Mouse (Mus musculus) heart, embryonic 14.5 days (tissue): ENCODE results near the gene Hspb3. TPM values are rescaled to one million over a fixed set of nuclear protein-coding genes. Genes with fewer than 3 reads are reported as not detected.
A peak's percentile ranks its signal among the peaks of the same experiment; 100 is the strongest.

Source experiments
- ATAC-seq: fragments of 200-750 bp; cut with Nextera tagmentation; 2 replicates; pipeline ENCODE4 v1.8.0; 2017; ENCODE audit warnings: low read depth, moderate TSS enrichment; ENCODE audit not compliant: insufficient number of reproducible peaks, insufficient read depth, low FRiP score
- H3K27ac ChIP-seq, 2 experiments: fragments of 200-500 bp in 1 of 2; fragments of 300-500 bp in 1 of 2; sonication (generic) in 1 of 2; replicated peaks in 1 of 2; 2 replicates each; pipeline ENCODE4 v1.5.1; 2012 to 2014; ENCODE audit warnings: low read depth in 2 of 2, low read length in 2 of 2, control low read depth in 1 of 2, mild to moderate bottlenecking in 1 of 2, mixed read lengths in 1 of 2; ENCODE audit not compliant: control insufficient read depth in 1 of 2, insufficient read depth in 1 of 2
- H3K27me3 ChIP-seq: fragments of 300-500 bp; sonication (generic); 2 replicates; pipeline ENCODE4 v1.6.1; 2014; ENCODE audit warnings: mild to moderate bottlenecking, low read length, control low read depth; ENCODE audit not compliant: control insufficient read depth, insufficient read depth
- H3K36me3 ChIP-seq: fragments of 300-500 bp; sonication (generic); 2 replicates; pipeline ENCODE4 v1.6.1; 2014; ENCODE audit warnings: mild to moderate bottlenecking, control low read depth, low read length, mixed read lengths; ENCODE audit not compliant: control insufficient read depth, insufficient read depth
- H3K4me1 ChIP-seq, 2 experiments: fragments of 200-500 bp in 1 of 2; fragments of 300-500 bp in 1 of 2; sonication (generic) in 1 of 2; 2 replicates each; pipeline ENCODE4 v1.6.1; 2012 to 2014; ENCODE audit warnings: low read length in 2 of 2, control low read depth in 1 of 2, mixed read lengths in 1 of 2; ENCODE audit not compliant: control insufficient read depth in 2 of 2, insufficient read depth in 2 of 2
- H3K4me2 ChIP-seq: fragments of 300-500 bp; sonication (generic); 2 replicates; pipeline ENCODE4 v1.6.1; 2014; ENCODE audit warnings: mild to moderate bottlenecking, low read length
- H3K4me3 ChIP-seq, 2 experiments: fragments of 200-500 bp in 1 of 2; fragments of 300-500 bp in 1 of 2; sonication (generic) in 1 of 2; 2 replicates each; pipeline ENCODE4 v1.5.1; 2012 to 2014; ENCODE audit warnings: low read length in 2 of 2, mild to moderate bottlenecking in 2 of 2, control low read depth in 1 of 2, low read depth in 1 of 2, moderate library complexity in 1 of 2; ENCODE audit not compliant: control insufficient read depth in 1 of 2, insufficient read depth in 1 of 2
- H3K9ac ChIP-seq: fragments of 300-500 bp; sonication (generic); 2 replicates; pipeline ENCODE4 v1.6.1; 2014; ENCODE audit warnings: mild to moderate bottlenecking, low read length
- H3K9me3 ChIP-seq: fragments of 300-500 bp; sonication (generic); 2 replicates; pipeline ENCODE4 v1.6.1; 2016; ENCODE audit warnings: low read length, control low read depth; ENCODE audit not compliant: control insufficient read depth
- WGBS: fragments of 180-500 bp; shearing (Covaris S2); extraction: QIAGEN DNeasy Blood & Tissue Kit; methylation state at CpG from one replicate; pipeline ENCODE4 v1.1.7; 2014; 5-methylcytosine and 5-hydroxymethylcytosine counted together
- polyA plus RNA-seq: library from polyadenylated mRNA; unstranded; fragments of >200 nt; fragmentation: Nextera tagmentation; extraction: Ambion mirVana; gene quantifications from 2 replicates; pipeline ENCODE4 v1.2.1, GENCODE M21; 2014

Hspb3 gene
- polyA plus RNA-seq: 58.5 and 60.4 TPM in 2 replicates

DNA sequence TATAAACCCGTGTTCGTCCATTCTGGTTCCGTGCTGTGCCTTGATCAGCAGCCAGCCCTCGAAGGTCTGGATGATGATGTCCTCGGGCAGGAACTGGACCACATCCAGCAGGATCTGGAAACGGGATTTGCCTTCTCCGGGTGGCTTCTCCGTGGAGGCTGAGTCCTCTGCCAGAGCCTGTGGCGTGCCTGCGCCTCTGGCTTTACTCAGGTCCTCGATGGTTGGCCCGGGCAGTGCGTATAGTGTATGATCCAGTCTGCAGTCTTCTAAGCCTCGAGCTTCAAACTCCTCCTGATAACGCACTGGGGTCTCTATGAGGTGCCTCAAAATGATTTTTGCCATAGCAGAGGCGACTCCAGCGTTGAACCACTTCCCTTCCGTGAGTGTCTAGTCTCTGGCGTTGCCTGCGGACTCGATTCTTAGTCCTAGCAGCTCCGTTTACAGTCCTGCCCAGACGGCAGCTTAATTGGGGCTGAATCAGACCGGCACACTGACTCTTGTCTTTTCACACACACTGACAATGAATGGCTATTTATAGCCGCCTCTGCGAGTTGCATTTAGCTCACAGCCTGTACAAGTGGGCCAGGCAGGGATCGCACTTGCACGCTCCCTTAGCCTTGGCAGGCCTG lies at the start of gene Hspb3:
Gene Hspb3, minus strand, starts transcription at position 526 of the 629 bp plus-strand sequence.
- peak within 1 kb of the TSS; percentile 70 for H3K4me2 ChIP-seq
- 26% methylated on average over 28 of the region's 28 CpGs for WGBS
- H3K27me3 ChIP-seq: no peaks in the 10 kb centered on the region

DNA sequence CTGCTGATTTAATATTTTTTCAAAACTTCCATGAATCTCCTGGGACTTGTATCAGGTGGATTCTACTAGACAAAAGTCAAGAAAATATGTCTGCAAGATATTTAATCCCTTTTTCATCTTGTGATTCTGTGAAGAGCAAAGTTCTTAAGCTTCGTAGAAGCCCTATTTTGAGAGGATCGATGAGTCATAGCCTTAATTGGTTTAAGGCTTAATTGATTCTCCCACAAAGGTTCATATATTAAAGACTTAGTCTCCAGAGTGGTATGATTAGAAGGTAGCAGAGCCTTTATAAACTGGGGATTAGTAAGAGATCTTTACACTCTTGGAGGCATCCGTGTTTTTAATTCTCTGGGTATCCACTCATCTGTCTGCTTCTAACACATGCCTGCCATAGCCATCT lies 49.7 kb upstream of the Hspb3 start:
- WGBS: 86% methylated on average over 3 of the region's 3 CpGs

More for the DNA sequence above, at the start of gene Hspb3:
- Histone ChIP-seq H3K9me3 (no peaks in the 10 kb centered on the region), H3K4me1 (peaks cover 6 to 20% of the 10 kb centered on the region in 2 experiments), H3K4me3 (peak within 1 kb of the TSS; percentile 52 to 69), H3K9ac (peak within 1 kb of the TSS; percentile 83), H3K36me3 (no peaks in the 10 kb centered on the region), H3K27ac (peak within 1 kb of the TSS; percentile 96 to 100)
- ATAC-seq: peak; percentile 79

DNA sequence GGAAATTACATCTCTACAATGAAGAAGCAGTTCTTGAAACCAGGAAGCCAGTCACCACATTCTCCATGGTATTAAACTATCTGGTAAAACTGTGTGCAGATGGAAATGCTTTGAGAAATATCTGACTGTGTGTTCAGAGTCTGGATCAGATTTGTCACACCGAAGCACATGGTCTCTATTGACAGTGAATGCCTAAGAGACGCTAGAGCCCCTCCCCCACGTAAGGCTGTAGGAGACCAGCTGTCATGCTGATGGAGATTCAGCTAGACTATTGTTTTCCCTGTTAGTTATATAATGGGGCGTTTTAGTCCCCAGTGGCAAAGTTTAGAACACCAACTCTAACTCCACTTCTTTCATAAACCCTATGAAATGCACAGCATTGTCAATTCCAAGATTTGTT lies 42.7 kb upstream of the Hspb3 start:
- no peak overlapping the region for H3K27ac ChIP-seq
- H3K4me3 ChIP-seq: no peak overlapping the region
- 41% methylated on average over 4 of the region's 4 CpGs for whole genome bisulfite sequencing
- H3K27me3 ChIP-seq: no peaks in the 10 kb centered on the region
- no peak for ATAC-seq
- H3K9me3 ChIP-seq: no peaks in the 10 kb centered on the region
- H3K9ac ChIP-seq: no peak overlapping the region
- no peaks in the 10 kb centered on the region for H3K36me3 ChIP-seq
- H3K4me2 ChIP-seq: no peak overlapping the region
- H3K4me1 ChIP-seq: no peaks in the 10 kb centered on the region

More for the DNA sequence above, 49.7 kb upstream of the Hspb3 start:
- Histone ChIP-seq H3K4me3 (no peak overlapping the region), H3K27ac (no peak overlapping the region), H3K27me3 (no peaks in the 10 kb centered on the region), H3K4me1 (no peaks in the 10 kb centered on the region), H3K9ac (no peak overlapping the region), H3K36me3 (no peaks in the 10 kb centered on the region), H3K9me3 (no peaks in the 10 kb centered on the region), H3K4me2 (no peak overlapping the region)
- ATAC-seq: no peak

GRCm38 (mm10) chr13:113701185-113701584 lies 37.7 kb upstream of the Hspb3 start:
- 89% methylated on average over 3 of the region's 3 CpGs for WGBS
- no peaks in the 10 kb centered on the region for H3K9me3 ChIP-seq
- ATAC-seq: no peak

GRCm38 (mm10) chr13:113699928-113700327 lies 36.5 kb upstream of the Hspb3 start:
- Histone ChIP-seq H3K27me3 (no peaks in the 10 kb centered on the region), H3K9ac (no peak overlapping the region), H3K9me3 (no peaks in the 10 kb centered on the region), H3K4me2 (no peak overlapping the region), H3K4me3 (no peak overlapping the region), H3K36me3 (no peaks in the 10 kb centered on the region), H3K27ac (no peak overlapping the region), H3K4me1 (no peaks in the 10 kb centered on the region)
- 95% methylated on average over 8 of the region's 8 CpGs for WGBS
- no peak for ATAC-seq

More at GRCm38 (mm10) chr13:113701185-113701584, 37.7 kb upstream of the Hspb3 start:
- Histone ChIP-seq H3K36me3 (no peaks in the 10 kb centered on the region), H3K4me1 (no peaks in the 10 kb centered on the region), H3K4me3 (no peak overlapping the region), H3K27ac (no peak overlapping the region), H3K27me3 (no peaks in the 10 kb centered on the region), H3K9ac (no peak overlapping the region), H3K4me2 (no peak overlapping the region)

DNA sequence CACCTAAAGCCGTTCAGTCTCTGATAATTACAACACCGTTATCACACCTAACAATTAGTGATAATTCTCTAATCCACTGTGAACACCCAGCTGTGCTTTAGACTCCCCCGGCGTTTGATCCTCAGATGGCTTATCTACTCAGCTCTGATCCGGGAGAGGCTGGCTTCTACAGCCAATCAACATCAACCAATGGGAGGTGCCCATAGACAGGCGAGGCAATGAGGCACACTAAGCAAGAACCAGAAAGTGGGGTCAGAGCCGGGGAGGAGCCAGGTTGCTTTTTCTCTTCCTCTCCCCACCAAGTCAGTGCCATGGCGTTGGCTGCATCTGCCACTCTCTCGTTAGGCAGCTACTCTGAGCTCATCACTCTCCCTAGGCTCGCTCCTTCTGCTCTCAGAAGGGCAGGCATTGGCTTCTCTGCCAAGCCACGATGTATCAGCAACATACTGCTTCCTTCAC lies 36.0 kb upstream of the Hspb3 start:
- no peaks in the 10 kb centered on the region for H3K9me3 ChIP-seq
- H3K4me3 ChIP-seq: no peak overlapping the region
- 27% methylated on average over 11 of the region's 11 CpGs for WGBS
- no peaks in the 10 kb centered on the region for H3K36me3 ChIP-seq
- H3K4me2 ChIP-seq: no peak overlapping the region
- no peak overlapping the region for H3K27ac ChIP-seq
- ATAC-seq: no peak
- H3K9ac ChIP-seq: no peak overlapping the region
- H3K27me3 ChIP-seq: no peaks in the 10 kb centered on the region
- H3K4me1 ChIP-seq: no peaks in the 10 kb centered on the region

DNA sequence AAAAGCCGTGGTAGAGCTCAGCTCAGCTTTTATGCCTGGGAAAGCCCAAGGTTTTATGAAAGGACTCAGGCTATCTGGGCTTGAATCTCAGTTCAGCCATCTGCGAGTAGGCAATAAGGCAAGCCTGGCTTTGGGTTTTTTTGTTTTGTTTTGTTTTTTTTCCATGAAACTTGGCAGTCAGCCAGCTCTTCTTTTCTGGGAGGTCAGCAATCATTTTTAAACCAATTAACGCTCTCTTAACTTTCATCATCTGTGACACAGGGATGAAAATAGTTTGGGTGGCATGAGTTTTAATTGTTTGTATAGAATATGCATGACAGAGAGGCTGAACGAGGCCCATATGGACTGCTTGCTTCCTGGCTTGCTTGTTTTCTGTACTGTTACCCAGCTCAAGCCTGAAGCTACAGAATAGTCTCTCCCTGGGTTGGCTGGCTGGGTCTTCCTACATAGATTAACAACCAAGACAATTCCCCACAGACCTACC lies 33.4 kb upstream of the Hspb3 start:
- H3K9me3 ChIP-seq: no peaks in the 10 kb centered on the region
- H3K27me3 ChIP-seq: no peaks in the 10 kb centered on the region
- H3K36me3 ChIP-seq: no peaks in the 10 kb centered on the region
- H3K4me3 ChIP-seq: no peak overlapping the region
- no peak overlapping the region for H3K4me2 ChIP-seq
- ATAC-seq: no peak
- H3K27ac ChIP-seq: no peak overlapping the region
- H3K9ac ChIP-seq: no peak overlapping the region
- no peaks in the 10 kb centered on the region for H3K4me1 ChIP-seq
- WGBS: 61% methylated on average over 4 of the region's 4 CpGs

- WGBS: 21% methylated on average over 6 of the region's 6 CpGs
These were observed 29.9 kb upstream of the Hspb3 start for GRCm38 (mm10) chr13:113693383-113693782.

More at GRCm38 (mm10) chr13:113693383-113693782, 29.9 kb upstream of the Hspb3 start:
- ATAC-seq: no peak
- H3K4me1 ChIP-seq: no peaks in the 10 kb centered on the region
- no peaks in the 10 kb centered on the region for H3K9me3 ChIP-seq
- H3K36me3 ChIP-seq: no peaks in the 10 kb centered on the region
- no peaks in the 10 kb centered on the region for H3K27me3 ChIP-seq
- H3K4me3 ChIP-seq: no peak overlapping the region
- H3K27ac ChIP-seq: no peak overlapping the region
- no peak overlapping the region for H3K4me2 ChIP-seq
- H3K9ac ChIP-seq: no peak overlapping the region
